Mouse (Mus musculus): ENCODE measurements around the gene Epha7. TPM values are rescaled to one million over a fixed set of nuclear protein-coding genes. Genes with fewer than 3 reads are reported as not detected.

Epha7 gene
- polyA plus RNA-seq, 1 experiment = 0.07 TPM

GRCm38 (mm10) chr4:28895480-28895879 lies 82.5 kb downstream of the Epha7 start:
- Histone ChIP-seq H3K4me1 (no peaks in the 10 kb centered on the region), H3K27me3 (replicated peaks) (no peaks in the 10 kb centered on the region), H3K4me3 (replicated peaks) (no peak overlapping the region), H3K36me3 (replicated peaks; ENCODE audit: low read length) (no peaks in the 10 kb centered on the region), H3K9me3 (no peaks in the 10 kb centered on the region)
- TF ChIP-seq FLI1 (IDR thresholded peaks at IDR 0.05; ENCODE audit: low read length) = no peak
- TF ChIP-seq GATA1 (IDR thresholded peaks at IDR 0.05; ENCODE audit: borderline replicate concordance, low read length) = no peak

DNA sequence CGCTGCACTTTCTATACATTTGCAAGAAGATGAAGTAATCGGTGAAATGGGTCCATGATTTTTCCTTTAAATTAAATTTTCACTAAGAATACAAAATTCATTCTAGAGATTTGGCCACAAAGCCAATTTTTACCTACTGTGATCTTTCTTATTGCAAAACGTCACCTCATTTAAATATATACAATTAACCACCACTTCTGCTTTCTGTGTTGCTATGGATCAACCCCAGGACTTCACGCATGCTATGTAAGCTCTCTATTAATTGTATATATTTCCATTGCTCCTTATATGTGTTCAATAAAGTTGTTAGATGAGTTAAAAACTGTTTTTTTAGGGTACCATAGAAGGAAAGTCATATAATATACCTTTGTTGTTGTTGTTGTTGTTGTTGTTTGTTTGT lies 86.4 kb downstream of the Epha7 start:
- Histone ChIP-seq H3K4me1 (no peaks in the 10 kb centered on the region), H3K36me3 (replicated peaks; ENCODE audit: low read length) (no peaks in the 10 kb centered on the region), H3K4me3 (replicated peaks) (no peak overlapping the region), H3K27me3 (replicated peaks) (no peaks in the 10 kb centered on the region), H3K9me3 (no peaks in the 10 kb centered on the region)
- TF ChIP-seq GATA1 (IDR thresholded peaks at IDR 0.05; ENCODE audit: borderline replicate concordance, low read length) (no peak), FLI1 (IDR thresholded peaks at IDR 0.05; ENCODE audit: low read length) (no peak)

DNA sequence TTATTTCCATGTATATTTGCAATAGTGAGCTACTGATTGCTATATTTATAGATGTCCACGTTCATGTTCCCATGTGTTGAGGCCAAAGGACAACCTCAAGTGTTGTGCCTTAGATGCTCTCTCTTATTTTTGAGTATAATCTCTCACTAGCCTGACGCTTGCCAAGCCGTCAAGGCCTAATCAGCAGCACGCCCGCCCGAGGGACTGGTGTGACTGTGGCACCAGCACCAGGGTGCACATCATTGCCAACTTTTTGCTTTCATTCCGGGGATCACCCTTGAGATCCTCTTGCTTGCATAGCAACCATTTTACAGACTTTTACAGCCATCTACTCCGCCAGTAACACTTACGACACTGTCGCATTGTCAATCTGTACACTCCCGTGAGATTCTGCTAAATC lies 86.9 kb downstream of the Epha7 start:
- Histone ChIP-seq H3K27me3 (replicated peaks) (no peaks in the 10 kb centered on the region), H3K9me3 (no peaks in the 10 kb centered on the region), H3K4me1 (no peaks in the 10 kb centered on the region), H3K4me3 (replicated peaks) (no peak overlapping the region), H3K36me3 (replicated peaks; ENCODE audit: low read length) (no peaks in the 10 kb centered on the region)
- TF ChIP-seq FLI1 (IDR thresholded peaks at IDR 0.05; ENCODE audit: low read length) (no peak), GATA1 (IDR thresholded peaks at IDR 0.05; ENCODE audit: borderline replicate concordance, low read length) (no peak)

GRCm38 (mm10) chr4:28901496-28901895 lies 88.6 kb downstream of the Epha7 start:
- no peaks in the 10 kb centered on the region for H3K36me3 ChIP-seq (replicated peaks; ENCODE audit: low read length)
- no peaks in the 10 kb centered on the region for H3K4me1 ChIP-seq
- no peaks in the 10 kb centered on the region for H3K27me3 ChIP-seq (replicated peaks)
- no peaks in the 10 kb centered on the region for H3K9me3 ChIP-seq
- H3K4me3 ChIP-seq (replicated peaks) = no peak overlapping the region
- TF ChIP-seq GATA1 (IDR thresholded peaks at IDR 0.05; ENCODE audit: borderline replicate concordance, low read length) = no peak
- no peak for TF ChIP-seq FLI1 (IDR thresholded peaks at IDR 0.05; ENCODE audit: low read length)

GRCm38 (mm10) chr4:28902004-28902704 lies 89.2 kb downstream of the Epha7 start:
- no peaks in the 10 kb centered on the region for H3K4me1 ChIP-seq
- H3K9me3 ChIP-seq = no peaks in the 10 kb centered on the region
- no peak for TF ChIP-seq FLI1 (IDR thresholded peaks at IDR 0.05; ENCODE audit: low read length)
- TF ChIP-seq GATA1 (IDR thresholded peaks at IDR 0.05; ENCODE audit: borderline replicate concordance, low read length) = no peak
- no peak overlapping the region for H3K4me3 ChIP-seq (replicated peaks)
- no peaks in the 10 kb centered on the region for H3K27me3 ChIP-seq (replicated peaks)
- H3K36me3 ChIP-seq (replicated peaks; ENCODE audit: low read length) = no peaks in the 10 kb centered on the region

- no peaks in the 10 kb centered on the region for H3K4me1 ChIP-seq
- no peaks in the 10 kb centered on the region for H3K9me3 ChIP-seq
- H3K36me3 ChIP-seq (replicated peaks; ENCODE audit: low read length) = no peaks in the 10 kb centered on the region
- TF ChIP-seq GATA1 (IDR thresholded peaks at IDR 0.05; ENCODE audit: borderline replicate concordance, low read length) (no peak), FLI1 (IDR thresholded peaks at IDR 0.05; ENCODE audit: low read length) (no peak)
- H3K4me3 ChIP-seq (replicated peaks) = no peak overlapping the region
- no peaks in the 10 kb centered on the region for H3K27me3 ChIP-seq (replicated peaks)
Measured at GRCm38 (mm10) chr4:28906985-28907384, 94.1 kb downstream of the Epha7 start.

- Histone ChIP-seq H3K36me3 (replicated peaks; ENCODE audit: low read length) (no peaks in the 10 kb centered on the region), H3K4me1 (no peaks in the 10 kb centered on the region), H3K27me3 (replicated peaks) (no peaks in the 10 kb centered on the region), H3K4me3 (replicated peaks) (no peak overlapping the region), H3K9me3 (no peaks in the 10 kb centered on the region)
- TF ChIP-seq GATA1 (IDR thresholded peaks at IDR 0.05; ENCODE audit: borderline replicate concordance, low read length) = no peak
Measured at GRCm38 (mm10) chr4:28910127-28910526, 97.2 kb downstream of the Epha7 start.

- no peaks in the 10 kb centered on the region for H3K36me3 ChIP-seq (replicated peaks; ENCODE audit: low read length)
- no peaks in the 10 kb centered on the region for H3K27me3 ChIP-seq (replicated peaks)
- no peak for TF ChIP-seq FLI1 (IDR thresholded peaks at IDR 0.05; ENCODE audit: low read length)
- TF ChIP-seq GATA1 (IDR thresholded peaks at IDR 0.05; ENCODE audit: borderline replicate concordance, low read length) = no peak
- H3K4me1 ChIP-seq = no peaks in the 10 kb centered on the region
- H3K4me3 ChIP-seq (replicated peaks) = no peak overlapping the region
- H3K9me3 ChIP-seq = no peaks in the 10 kb centered on the region
Measured at GRCm38 (mm10) chr4:28912028-28912427, 99.1 kb downstream of the Epha7 start.

DNA sequence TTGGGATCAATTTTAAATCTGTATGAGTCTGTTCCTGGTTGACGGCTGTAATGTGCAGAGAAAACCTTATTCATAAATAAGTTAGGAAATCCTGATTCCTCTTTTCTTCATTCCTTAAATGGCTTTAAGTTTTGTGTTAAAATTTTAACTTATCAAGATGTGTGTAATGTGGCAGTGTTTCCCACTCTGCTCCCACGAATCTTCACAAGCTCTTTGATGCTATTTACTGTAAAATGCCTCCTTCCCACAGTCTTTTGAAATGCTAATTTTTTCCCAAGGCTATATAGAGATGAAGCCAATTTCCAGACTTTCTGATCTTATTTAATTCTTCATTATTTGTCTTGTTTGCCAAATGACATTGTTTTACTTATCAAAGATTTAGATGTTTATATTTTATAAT lies 100.7 kb downstream of the Epha7 start:
- H3K9me3 ChIP-seq = no peaks in the 10 kb centered on the region
- H3K27me3 ChIP-seq (replicated peaks) = no peaks in the 10 kb centered on the region
- H3K36me3 ChIP-seq (replicated peaks; ENCODE audit: low read length) = no peaks in the 10 kb centered on the region
- no peaks in the 10 kb centered on the region for H3K4me1 ChIP-seq
- TF ChIP-seq FLI1 (IDR thresholded peaks at IDR 0.05; ENCODE audit: low read length) (no peak), GATA1 (IDR thresholded peaks at IDR 0.05; ENCODE audit: borderline replicate concordance, low read length) (no peak)
- no peak overlapping the region for H3K4me3 ChIP-seq (replicated peaks)

GRCm38 (mm10) chr4:28920645-28921044 lies 107.7 kb downstream of the Epha7 start:
- TF ChIP-seq GATA1 (IDR thresholded peaks at IDR 0.05; ENCODE audit: borderline replicate concordance, low read length) = no peak
- TF ChIP-seq FLI1 (IDR thresholded peaks at IDR 0.05; ENCODE audit: low read length) = no peak
- Histone ChIP-seq H3K4me3 (replicated peaks) (no peak overlapping the region), H3K4me1 (no peaks in the 10 kb centered on the region), H3K9me3 (no peaks in the 10 kb centered on the region), H3K36me3 (replicated peaks; ENCODE audit: low read length) (no peaks in the 10 kb centered on the region), H3K27me3 (replicated peaks) (no peaks in the 10 kb centered on the region)

DNA sequence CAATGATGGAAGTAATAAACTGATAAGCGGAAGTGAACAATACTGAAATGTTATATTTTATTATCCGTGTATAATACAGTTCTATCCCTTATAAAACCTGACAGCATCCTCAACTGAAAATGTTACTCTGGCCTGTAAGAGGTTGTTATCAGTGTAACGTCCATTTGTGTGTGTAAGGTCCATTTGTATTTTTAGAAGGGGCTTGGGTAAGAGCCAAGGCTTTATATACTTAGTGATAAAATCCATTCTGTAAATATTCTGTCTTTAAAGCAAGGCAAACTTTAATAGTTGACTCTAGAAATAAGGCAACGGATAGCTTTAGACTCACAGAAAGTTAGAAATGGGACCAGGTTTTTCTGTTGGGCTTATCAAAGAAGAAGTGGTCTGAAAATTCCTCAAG lies 113.1 kb downstream of the Epha7 start:
- TF ChIP-seq FLI1 (IDR thresholded peaks at IDR 0.05; ENCODE audit: low read length) (no peak), GATA1 (IDR thresholded peaks at IDR 0.05; ENCODE audit: borderline replicate concordance, low read length) (no peak)
- H3K9me3 ChIP-seq = no peaks in the 10 kb centered on the region

More for the DNA sequence above, 113.1 kb downstream of the Epha7 start:
- no peaks in the 10 kb centered on the region for H3K36me3 ChIP-seq (replicated peaks; ENCODE audit: low read length)
- H3K27me3 ChIP-seq (replicated peaks) = no peaks in the 10 kb centered on the region
- no peak overlapping the region for H3K4me3 ChIP-seq (replicated peaks)
- H3K4me1 ChIP-seq = no peaks in the 10 kb centered on the region

All from megakaryocyte, embryonic 14.5 days (primary cell).